Mouse (Mus musculus) macrophage (primary cell): Measurements from ENCODE around the gene Wnt7b. TPM values are rescaled to one million over a fixed set of nuclear protein-coding genes. Genes with fewer than 3 reads are reported as not detected.

Experiments
- H3K27ac ChIP-seq: fragments of 350-480 bp; formaldehyde crosslinking; 2 replicates; pipeline ENCODE4 v1.9.0; 2021
- H3K36me3 ChIP-seq: fragments of 350-480 bp; formaldehyde crosslinking; 2 replicates; pipeline ENCODE4 v1.9.0; 2021; ENCODE audit errors: inconsistent target
- H3K4me3 ChIP-seq: fragments of 350-480 bp; formaldehyde crosslinking; 2 replicates; pipeline ENCODE4 v1.9.0; 2021; ENCODE audit errors: inconsistent target
- H3K79me2 ChIP-seq: fragments of 350-480 bp; formaldehyde crosslinking; 2 replicates; pipeline ENCODE4 v1.9.0; 2021; ENCODE audit errors: inconsistent target
- WGBS: methylation state at CpG from one replicate; pipeline ENCODE4 v1.1.7; 2026; ENCODE audit warnings: inconsistent platforms; ENCODE audit not compliant: missing documents; 5-methylcytosine and 5-hydroxymethylcytosine counted together
- polyA plus RNA-seq: library from polyadenylated mRNA; stranded (reverse); fragments of 250-400 nt; gene quantifications from 3 replicates; pipeline ENCODE4 v1.2.4, GENCODE M21; 2018; ENCODE audit warnings: inconsistent platforms

Wnt7b gene
- polyA plus RNA-seq, 1 experiment from 2014 or later = not detected

DNA sequence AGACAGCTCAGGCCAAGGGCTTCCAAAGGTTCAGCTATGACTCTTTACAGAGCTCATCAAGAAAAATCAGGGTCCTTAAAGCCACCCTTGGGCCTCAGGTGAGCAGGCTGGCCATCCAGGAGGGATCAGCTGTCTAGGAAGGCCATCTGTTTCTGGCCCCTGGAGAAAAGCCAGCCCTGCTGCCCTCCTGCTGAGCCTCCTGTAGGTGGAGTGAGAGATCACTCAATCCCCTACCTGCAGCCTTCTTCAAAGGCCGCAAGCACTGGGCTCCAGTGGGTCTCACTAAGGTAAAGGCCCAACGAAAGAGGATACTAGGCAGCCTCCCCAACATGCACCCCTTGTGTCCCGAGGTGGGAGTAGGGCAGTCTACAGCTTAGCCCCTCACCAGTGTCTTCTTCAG, 50.2 kb downstream of the Wnt7b start:
- Histone ChIP-seq H3K79me2 (no peaks in the 10 kb centered on the region), H3K4me3 (no peak overlapping the region), H3K27ac (no peak overlapping the region), H3K36me3 (no peaks in the 10 kb centered on the region)
- WGBS = 84% methylated on average over 3 of the region's 3 CpGs

DNA sequence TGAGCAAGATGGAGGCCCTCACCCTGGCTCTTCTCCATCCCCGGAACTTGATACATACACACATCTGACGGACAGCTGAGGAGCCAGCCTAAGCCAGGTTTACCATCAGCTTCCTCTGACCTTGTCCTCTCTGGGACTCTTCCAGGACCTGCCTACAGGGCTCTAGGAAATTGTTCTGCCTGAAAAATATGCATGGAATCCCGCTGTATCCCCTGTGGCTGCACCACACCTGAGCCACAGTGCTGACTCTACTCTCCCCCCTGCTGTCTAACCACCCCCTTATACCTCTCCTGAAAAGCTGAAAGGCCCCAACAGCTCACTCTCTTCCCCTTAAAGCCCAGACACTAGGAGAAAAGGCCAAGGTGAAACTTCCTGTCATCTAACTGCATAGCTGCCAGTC, 52.4 kb downstream of the Wnt7b start:
- 75% methylated on average over 3 of the region's 3 CpGs for WGBS
- no peak overlapping the region for H3K4me3 ChIP-seq
- H3K79me2 ChIP-seq = no peaks in the 10 kb centered on the region
- no peaks in the 10 kb centered on the region for H3K36me3 ChIP-seq
- H3K27ac ChIP-seq = no peak overlapping the region

GRCm38 (mm10) chr15:85524404-85524950, 57.8 kb downstream of the Wnt7b start:
- WGBS = 89% methylated on average over 12 of the region's 12 CpGs
- no peak overlapping the region for H3K4me3 ChIP-seq
- no peak overlapping the region for H3K27ac ChIP-seq
- H3K79me2 ChIP-seq = no peaks in the 10 kb centered on the region
- no peaks in the 10 kb centered on the region for H3K36me3 ChIP-seq

- WGBS = 6% methylated on average over 14 of the region's 14 CpGs
- Histone ChIP-seq H3K79me2 (no peaks in the 10 kb centered on the region), H3K4me3 (no peak overlapping the region)
These were observed 58.9 kb downstream of the Wnt7b start for GRCm38 (mm10) chr15:85523173-85523991.

GRCm38 (mm10) chr15:85519438-85519837, 62.8 kb downstream of the Wnt7b start:
- Histone ChIP-seq H3K36me3 (no peaks in the 10 kb centered on the region), H3K79me2 (no peaks in the 10 kb centered on the region), H3K4me3 (no peak overlapping the region), H3K27ac (no peak overlapping the region)
- 75% methylated on average over 3 of the region's 4 CpGs for WGBS

More at GRCm38 (mm10) chr15:85523173-85523991, 58.9 kb downstream of the Wnt7b start:
- H3K36me3 ChIP-seq = no peaks in the 10 kb centered on the region
- no peak overlapping the region for H3K27ac ChIP-seq

GRCm38 (mm10) chr15:85507370-85508014, 74.8 kb downstream of the Wnt7b start:
- Histone ChIP-seq H3K4me3 (no peak overlapping the region), H3K27ac (no peak overlapping the region), H3K79me2 (no peaks in the 10 kb centered on the region), H3K36me3 (no peaks in the 10 kb centered on the region)
- WGBS = 91% methylated on average over 29 of the region's 32 CpGs

DNA sequence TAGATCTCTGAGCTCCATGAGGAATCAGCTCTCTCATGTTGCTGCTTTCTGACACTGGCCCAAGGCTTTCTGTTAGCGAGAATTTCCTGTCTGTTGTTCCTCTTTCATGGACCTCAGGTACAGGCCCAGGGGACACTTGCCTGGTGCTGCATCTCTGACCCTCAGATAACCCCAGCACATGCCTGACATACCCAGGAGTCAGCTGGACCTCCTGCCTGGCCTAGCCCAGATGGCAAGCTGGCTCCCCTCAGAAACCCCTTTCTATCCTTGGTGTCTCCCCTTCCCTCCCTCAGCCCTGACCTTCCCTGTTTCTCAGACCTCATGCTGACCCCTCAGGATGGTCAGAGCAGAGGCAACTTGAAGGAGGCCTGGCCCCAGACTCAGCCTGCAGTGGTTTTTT, 75.6 kb downstream of the Wnt7b start:
- Histone ChIP-seq H3K36me3 (no peaks in the 10 kb centered on the region), H3K4me3 (no peak overlapping the region), H3K27ac (no peak overlapping the region), H3K79me2 (no peaks in the 10 kb centered on the region)
- 13% methylated on average over 1 of the region's 1 CpGs for WGBS

DNA sequence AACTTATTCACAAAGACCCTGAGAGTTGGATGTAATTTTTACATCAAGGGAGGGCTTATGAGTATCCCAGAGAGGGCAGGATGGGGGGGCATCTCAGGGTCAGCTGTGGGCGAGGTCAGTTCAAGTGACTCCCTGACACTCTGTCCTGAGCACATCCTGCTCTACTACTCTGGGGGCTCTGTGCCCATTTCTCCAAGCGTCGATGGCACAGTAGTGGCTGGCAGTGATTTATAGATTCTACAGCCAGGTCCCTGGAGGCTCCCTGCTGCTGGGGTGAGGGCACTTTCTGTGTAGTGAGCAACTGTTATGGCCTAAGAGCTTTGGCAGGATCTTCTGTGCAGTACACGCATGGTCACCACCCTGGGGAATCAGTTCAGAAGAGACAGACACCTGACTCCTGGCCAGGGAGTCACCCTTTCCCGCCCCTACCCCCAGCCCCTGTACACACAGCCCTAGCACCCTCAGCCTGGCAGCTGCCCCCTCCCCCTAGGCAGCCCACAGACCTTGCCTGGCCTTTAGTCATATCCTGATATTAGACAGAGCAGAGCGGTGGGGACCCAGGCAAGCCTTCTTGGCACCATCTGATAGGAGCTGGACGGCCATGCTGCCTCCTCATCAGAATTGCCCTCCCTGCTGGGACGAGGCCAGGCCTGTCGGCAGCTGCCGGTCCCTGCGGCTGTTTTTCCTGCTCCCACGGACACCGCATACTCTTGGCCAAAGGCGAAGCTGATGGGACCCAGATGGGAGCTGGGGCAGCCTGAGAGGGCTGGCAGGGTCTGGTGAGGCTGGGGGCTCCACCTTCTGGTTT, 77.0 kb downstream of the Wnt7b start:
- no peak overlapping the region for H3K4me3 ChIP-seq
- H3K27ac ChIP-seq = no peak overlapping the region
- H3K79me2 ChIP-seq = no peaks in the 10 kb centered on the region
- H3K36me3 ChIP-seq = no peaks in the 10 kb centered on the region
- 91% methylated on average over 14 of the region's 14 CpGs for WGBS

DNA sequence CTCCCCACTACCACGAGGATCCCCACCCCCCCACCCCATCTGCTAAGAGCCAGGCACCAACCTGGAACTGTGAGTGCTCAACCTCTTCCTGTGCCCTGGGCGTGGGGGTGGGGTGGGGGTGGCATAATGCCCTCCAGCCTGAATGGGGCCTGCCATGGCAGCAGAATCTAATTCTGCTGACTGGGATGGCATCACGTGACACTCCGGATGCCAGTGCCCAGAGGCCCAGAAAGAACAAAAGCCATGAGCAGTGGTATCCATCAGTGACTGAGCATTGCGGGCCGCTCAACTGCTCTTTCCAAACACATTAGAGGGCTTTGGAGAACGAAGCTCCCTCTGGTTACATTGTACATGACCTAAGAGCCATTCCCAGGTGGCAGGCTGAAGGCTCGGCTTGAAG, 79.1 kb downstream of the Wnt7b start, which contains the start of gene 7530416G11Rik:
Gene 7530416G11Rik, minus strand, starts transcription at position 101 of the 400 bp plus-strand sequence.
- H3K4me3 ChIP-seq = no peak within 1 kb of the TSS
- H3K36me3 ChIP-seq = no peaks in the 10 kb centered on the region
- 83% methylated on average over 8 of the region's 8 CpGs for WGBS
- H3K27ac ChIP-seq = no peak within 1 kb of the TSS
- H3K79me2 ChIP-seq = no peaks in the 10 kb centered on the region

DNA sequence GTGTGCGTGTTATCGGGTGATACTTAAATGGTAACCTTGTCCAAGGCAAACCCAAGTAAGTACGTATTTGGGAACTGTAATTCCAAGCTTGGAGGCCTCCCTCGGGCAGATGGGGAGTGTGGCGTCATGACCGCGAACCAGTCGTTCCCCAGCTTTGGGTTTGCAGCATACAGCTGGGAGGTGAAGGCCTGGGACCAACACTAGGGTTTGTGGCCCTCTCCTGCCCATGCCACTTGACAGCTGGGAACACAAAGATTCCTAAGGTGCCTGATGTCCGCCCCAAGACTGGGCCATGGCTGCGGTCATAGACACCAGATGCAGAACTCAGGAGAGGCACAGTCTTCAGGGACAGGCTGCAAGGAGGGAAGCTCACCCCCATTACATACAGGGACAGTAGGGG, 82.0 kb downstream of the Wnt7b start:
- H3K27ac ChIP-seq = no peak overlapping the region
- no peaks in the 10 kb centered on the region for H3K79me2 ChIP-seq
- H3K36me3 ChIP-seq = no peaks in the 10 kb centered on the region
- WGBS = 86% methylated on average over 10 of the region's 10 CpGs
- no peak overlapping the region for H3K4me3 ChIP-seq

- no peaks in the 10 kb centered on the region for H3K36me3 ChIP-seq
- 78% methylated on average over 8 of the region's 10 CpGs for WGBS
- no peaks in the 10 kb centered on the region for H3K79me2 ChIP-seq
- H3K4me3 ChIP-seq = no peak overlapping the region
- H3K27ac ChIP-seq = no peak overlapping the region
These were observed 84.2 kb downstream of the Wnt7b start for GRCm38 (mm10) chr15:85497981-85498475.

DNA sequence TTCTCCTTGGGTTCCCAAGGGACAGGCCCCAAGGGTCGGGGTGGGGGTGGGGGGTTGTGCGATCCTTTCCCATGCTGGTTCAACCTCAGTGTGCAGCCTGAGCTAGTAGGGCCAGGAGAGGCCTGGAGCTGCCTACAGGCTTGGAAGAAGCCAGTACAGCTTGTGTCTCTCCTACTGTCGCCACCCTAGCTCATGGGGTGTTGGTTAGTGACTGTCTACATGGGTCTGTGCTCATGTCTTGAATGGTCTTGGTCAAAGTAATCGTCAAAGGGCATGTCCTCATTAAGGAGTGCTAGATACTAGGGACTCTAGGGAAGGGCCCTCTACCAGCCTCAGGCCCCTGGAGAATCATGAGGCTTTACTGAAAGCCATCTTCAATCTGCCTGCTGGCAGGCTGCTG, 84.7 kb downstream of the Wnt7b start:
- Histone ChIP-seq H3K79me2 (no peaks in the 10 kb centered on the region), H3K4me3 (no peak overlapping the region), H3K36me3 (no peaks in the 10 kb centered on the region), H3K27ac (no peak overlapping the region)
- WGBS = 89% methylated on average over 4 of the region's 4 CpGs

DNA sequence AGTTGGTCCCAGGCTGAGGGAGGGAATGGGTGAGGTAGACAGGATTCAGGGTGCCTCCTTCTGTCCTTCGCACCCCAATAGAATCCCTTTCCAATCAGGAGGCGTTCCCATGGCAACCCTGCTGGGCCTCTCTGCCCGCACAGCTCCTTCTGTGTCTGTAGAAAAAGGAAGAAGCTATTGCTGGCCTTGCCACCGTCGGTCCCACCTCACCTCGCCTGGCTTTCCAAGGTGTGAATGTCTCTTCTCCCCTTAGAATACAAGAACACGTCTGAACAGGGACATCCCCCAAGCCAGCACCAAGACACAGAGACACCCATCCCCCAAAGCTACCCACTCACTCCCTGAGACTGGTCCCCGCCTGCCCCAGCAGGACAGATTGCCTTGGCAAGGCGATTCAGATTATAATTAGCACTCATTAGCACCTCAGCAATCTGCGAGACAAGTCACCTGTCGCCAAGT, 88.1 kb downstream of the Wnt7b start:
- Histone ChIP-seq H3K4me3 (no peak overlapping the region), H3K36me3 (no peaks in the 10 kb centered on the region), H3K79me2 (no peaks in the 10 kb centered on the region), H3K27ac (no peak overlapping the region)
- WGBS = 23% methylated on average over 11 of the region's 11 CpGs

- no peak overlapping the region for H3K4me3 ChIP-seq
- no peak overlapping the region for H3K27ac ChIP-seq
- WGBS = 90% methylated on average over 7 of the region's 7 CpGs
- H3K79me2 ChIP-seq = no peaks in the 10 kb centered on the region
- H3K36me3 ChIP-seq = no peaks in the 10 kb centered on the region
These were observed 92.5 kb downstream of the Wnt7b start for GRCm38 (mm10) chr15:85489751-85490150.
